Mouse (Mus musculus) stomach, embryonic 15.5 days (tissue): ENCODE data around the gene Olfr23. TPM values are rescaled to one million over a fixed set of nuclear protein-coding genes. Genes with fewer than 3 reads are reported as not detected.
"Not testable (repeated sequence)": the region's sequence is repeated elsewhere in the genome, so short reads cannot be mapped to it uniquely, and the experiment has no call there.

Source experiments
- ATAC-seq: fragments of 200-750 bp; cut with Nextera tagmentation; 2 replicates; pipeline ENCODE4 v1.8.0; 2017; ENCODE audit warnings: low read depth, moderate number of reproducible peaks, moderate TSS enrichment; ENCODE audit not compliant: insufficient read depth, low FRiP score
- H3K27ac ChIP-seq: fragments of 300-500 bp; sonication (generic); 2 replicates; pipeline ENCODE4 v1.5.1; 2015; ENCODE audit warnings: mild to moderate bottlenecking, inconsistent platforms
- H3K27me3 ChIP-seq: fragments of 300-500 bp; sonication (generic); replicated peaks from 2 replicates; pipeline ENCODE4 v1.6.1; 2015; ENCODE audit warnings: inconsistent platforms
- H3K36me3 ChIP-seq: fragments of 300-500 bp; sonication (generic); 2 replicates; pipeline ENCODE4 v1.6.1; 2015; ENCODE audit warnings: inconsistent platforms
- H3K4me1 ChIP-seq: fragments of 300-500 bp; sonication (generic); 2 replicates; pipeline ENCODE4 v1.6.1; 2015; ENCODE audit warnings: inconsistent platforms
- H3K4me2 ChIP-seq: fragments of 300-500 bp; sonication (generic); 2 replicates; pipeline ENCODE4 v1.6.1; 2015; ENCODE audit warnings: mild to moderate bottlenecking, inconsistent platforms
- H3K4me3 ChIP-seq: fragments of 300-500 bp; sonication (generic); replicated peaks from 2 replicates; pipeline ENCODE4 v1.5.1; 2015; ENCODE audit warnings: inconsistent platforms
- H3K9ac ChIP-seq: fragments of 300-500 bp; sonication (generic); 2 replicates; pipeline ENCODE4 v1.6.1; 2015; ENCODE audit warnings: inconsistent platforms
- H3K9me3 ChIP-seq: fragments of 300-500 bp; sonication (generic); 2 replicates; pipeline ENCODE4 v1.6.1; 2016; ENCODE audit warnings: inconsistent platforms
- WGBS: fragments of 180-500 bp; shearing (Covaris S2); methylation state at CpG from one replicate; pipeline ENCODE4 v1.1.7; 2015; 5-methylcytosine and 5-hydroxymethylcytosine counted together
- polyA plus RNA-seq: library from polyadenylated mRNA; unstranded; fragments of >200 nt; fragmentation: Nextera tagmentation; extraction: Ambion mirVana; gene quantifications from 2 replicates; pipeline ENCODE4 v1.2.1, GENCODE M21; 2015

Olfr23 gene
- not detected in 2 replicates for polyA plus RNA-seq

GRCm38 (mm10) chr11:73936377-73936776, at the start of gene Olfr23:
Olfr23 (plus strand) TSS chr11:73936677.
- no peaks in the 10 kb centered on the region for H3K36me3 ChIP-seq
- H3K27me3 ChIP-seq: no peaks in the 10 kb centered on the region
- H3K4me2 ChIP-seq: no peak within 1 kb of the TSS
- H3K9me3 ChIP-seq: no peaks in the 10 kb centered on the region
- H3K9ac ChIP-seq: no peak within 1 kb of the TSS
- H3K4me3 ChIP-seq: no peak within 1 kb of the TSS
- no peak for ATAC-seq
- H3K27ac ChIP-seq: no peak within 1 kb of the TSS
- no peaks in the 10 kb centered on the region for H3K4me1 ChIP-seq

- Histone ChIP-seq H3K27me3 (no peaks in the 10 kb centered on the region), H3K4me1 (no peaks in the 10 kb centered on the region), H3K9ac (no peak within 1 kb of the TSS), H3K4me3 (no peak within 1 kb of the TSS), H3K36me3 (no peaks in the 10 kb centered on the region), H3K9me3 (no peaks in the 10 kb centered on the region), H3K4me2 (no peak within 1 kb of the TSS), H3K27ac (no peak within 1 kb of the TSS)
- WGBS: 75% methylated on average over 1 of the region's 1 CpGs
- no peak for ATAC-seq
Measured at GRCm38 (mm10) chr11:73890671-73891070, 45.8 kb upstream of the Olfr23 start, which contains the start of gene Olfr394. Olfr394 (minus strand) TSS chr11:73890771.

- not testable (repeated sequence) for ATAC-seq, H3K4me1 ChIP-seq, H3K9ac ChIP-seq, H3K9me3 ChIP-seq, H3K4me3 ChIP-seq, H3K27ac ChIP-seq, H3K4me2 ChIP-seq, H3K36me3 ChIP-seq, H3K27me3 ChIP-seq
- WGBS: 74% methylated on average over 4 of the region's 4 CpGs
Measured at GRCm38 (mm10) chr11:73909199-73909598, 27.3 kb upstream of the Olfr23 start, which contains the start of gene Olfr395. Olfr395 (minus strand) TSS chr11:73909299.

- WGBS: 66% methylated on average over 1 of the region's 1 CpGs
- H3K4me3 ChIP-seq: no peak within 1 kb of the TSS
- no peak for ATAC-seq
- no peak within 1 kb of the TSS for H3K9ac ChIP-seq
- no peaks in the 10 kb centered on the region for H3K9me3 ChIP-seq
- H3K36me3 ChIP-seq: no peaks in the 10 kb centered on the region
- no peaks in the 10 kb centered on the region for H3K27me3 ChIP-seq
- no peak within 1 kb of the TSS for H3K27ac ChIP-seq
- no peak within 1 kb of the TSS for H3K4me2 ChIP-seq
- H3K4me1 ChIP-seq: no peaks in the 10 kb centered on the region
Measured at GRCm38 (mm10) chr11:73960517-73960916, 24.0 kb downstream of the Olfr23 start, which contains the start of gene Olfr397. Olfr397 (plus strand) TSS chr11:73960817.

GRCm38 (mm10) chr11:73990307-73990706, 53.8 kb downstream of the Olfr23 start, which contains the start of gene Olfr398:
Olfr398 (minus strand) TSS chr11:73990407.
- ATAC-seq: no peak
- H3K27me3 ChIP-seq: no peaks in the 10 kb centered on the region
- no peak within 1 kb of the TSS for H3K9ac ChIP-seq
- no peak within 1 kb of the TSS for H3K27ac ChIP-seq
- H3K4me3 ChIP-seq: no peak within 1 kb of the TSS
- H3K36me3 ChIP-seq: no peaks in the 10 kb centered on the region
- no peak within 1 kb of the TSS for H3K4me2 ChIP-seq
- no peaks in the 10 kb centered on the region for H3K4me1 ChIP-seq
- no peaks in the 10 kb centered on the region for H3K9me3 ChIP-seq

Other genes with a start within 250 kb of the Olfr23 start
- gene Zfp735, start 247.9 kb upstream of the Olfr23 start, polyA plus RNA-seq: not detected in 2 replicates
- gene Olfr389, start 156.0 kb upstream of the Olfr23 start, polyA plus RNA-seq: not detected in 2 replicates
- gene Olfr390, start 153.7 kb upstream of the Olfr23 start, polyA plus RNA-seq: not detected in 2 replicates
- not detected in 2 replicates for gene Olfr391-ps, start 133.6 kb upstream of the Olfr23 start, polyA plus RNA-seq
- gene Olfr392, start 119.6 kb upstream of the Olfr23 start, polyA plus RNA-seq: not detected in 2 replicates
- not detected in 2 replicates for gene Olfr393, start 85.2 kb upstream of the Olfr23 start, polyA plus RNA-seq
- gene Olfr394, start 45.9 kb upstream of the Olfr23 start, polyA plus RNA-seq: not detected in 2 replicates
- gene Olfr395, start 27.4 kb upstream of the Olfr23 start, polyA plus RNA-seq: not detected in 2 replicates
- not detected in 2 replicates for gene Olfr397, start 24.1 kb downstream of the Olfr23 start, polyA plus RNA-seq
- gene Olfr398, start 53.7 kb downstream of the Olfr23 start, polyA plus RNA-seq: not detected in 2 replicates
- gene Olfr139, start 119.9 kb downstream of the Olfr23 start, polyA plus RNA-seq: not detected in 2 replicates
- not detected in 2 replicates for gene Olfr399, start 119.9 kb downstream of the Olfr23 start, polyA plus RNA-seq
- not detected in 2 replicates for gene Zfp616, start 133.3 kb downstream of the Olfr23 start, polyA plus RNA-seq
- not detected in 2 replicates for gene Olfr401, start 177.0 kb downstream of the Olfr23 start, polyA plus RNA-seq
- gene Olfr402, start 216.9 kb downstream of the Olfr23 start, polyA plus RNA-seq: not detected in 2 replicates
- not detected in 2 replicates for gene Olfr403, start 249.6 kb downstream of the Olfr23 start, polyA plus RNA-seq